Comparison of ENCODE assay signal across 8 mouse cellular contexts in genomic region chr2:25228431-25228889, GRCm38 (mm10). TPM values are rescaled to one million over a fixed set of nuclear protein-coding genes. Genes with fewer than 3 reads are reported as not detected.
DNase-seq lines count a peak whose midpoint lies in the region; ATAC-seq lines count a peak whose summit lies in the region.

No protein-coding gene starts in this region.

- peak; percentile 94 for DNase-seq in NIH3T3 (ENCODE audit: low read depth)
- peak; percentile 91 to 94 for DNase-seq in cerebellum, postnatal 10 days
- peak; percentile 80 for DNase-seq in frontal cortex, postnatal 10 days (ENCODE audit: low spot score in 2 of 2)
- peak; percentile 65 to 88 for DNase-seq in layer of hippocampus, postnatal 25 days (ENCODE audit: extremely low spot score in 1 of 2, low spot score in 1 of 2)
- DNase-seq in lung, postnatal 36 days, result peak; percentile 96
- DNase-seq in retina, postnatal 1 day, result peak; percentile 94
- DNase-seq in urinary bladder, adult 18-20 months (ENCODE audit: low spot score in 2 of 2), result peak; percentile 73 to 86

- peak overlapping the region; percentile 72 for H3K27ac ChIP-seq in hindbrain, embryonic 13.5 days

- no peaks in the 10 kb centered on the region for H3K36me3 ChIP-seq in hindbrain, embryonic 13.5 days

- no peaks in the 10 kb centered on the region for H3K9me3 ChIP-seq in hindbrain, embryonic 13.5 days

- H3K4me1 ChIP-seq in hindbrain, embryonic 13.5 days (replicated peaks), result peaks cover 20% of the 10 kb centered on the region

- peak overlapping the region; percentile 42 for H3K4me2 ChIP-seq in hindbrain, embryonic 13.5 days

- ATAC-seq in hindbrain, embryonic 13.5 days (ENCODE audit: low FRiP score), result no peak

- peak overlapping the region; percentile 53; the same call in 1 of the 2 replicates for H3K9ac ChIP-seq in hindbrain, embryonic 13.5 days

- under 1% methylated on average over 7 of the region's 7 CpGs for WGBS in hindbrain, embryonic 13.5 days

- peak overlapping the region; percentile 23 for H3K4me3 ChIP-seq in hindbrain, embryonic 13.5 days

- H3K27me3 ChIP-seq in hindbrain, embryonic 13.5 days, result peaks cover 17% of the 10 kb centered on the region; the same call in 1 of the 2 replicates

RNA-seq across cellular contexts. Expression of gene Tubb4b, which starts 4.0 kb away (rescaled TPM):
- polyA plus RNA-seq in hindbrain, embryonic 13.5 days (2015; fragmentation: Nextera tagmentation; extraction: Ambion mirVana), result 349 and 363 TPM in 2 replicates
- 100 to 1,000 TPM; 330 to 361 TPM for total RNA-seq in layer of hippocampus, postnatal 25 days (2021)

RNA-seq across cellular contexts. Expression of gene Slc34a3, which starts 5.7 kb away (rescaled TPM):
- polyA plus RNA-seq in hindbrain, embryonic 13.5 days (2015; fragmentation: Nextera tagmentation; extraction: Ambion mirVana), result not detected in 2 replicates
- not detected for total RNA-seq in layer of hippocampus, postnatal 25 days (2021)

RNA-seq across cellular contexts. Expression of gene Rnf224, which starts 8.1 kb away (rescaled TPM):
- polyA plus RNA-seq in hindbrain, embryonic 13.5 days (2015; fragmentation: Nextera tagmentation; extraction: Ambion mirVana), result not detected in 2 replicates
- not detected for total RNA-seq in layer of hippocampus, postnatal 25 days (2021)

RNA-seq across cellular contexts. Expression of gene Fam166a, which starts 9.9 kb away (rescaled TPM):
- polyA plus RNA-seq in hindbrain, embryonic 13.5 days (2015; fragmentation: Nextera tagmentation; extraction: Ambion mirVana), result 0.40 and 1.3 TPM in 2 replicates
- under 1 TPM in 1 of 2 experiments, not detected in 1; 0.59 TPM for total RNA-seq in layer of hippocampus, postnatal 25 days (2021)

RNA-seq across cellular contexts. Expression of gene Rnf208, which starts 13.6 kb away (rescaled TPM):
- 90.3 and 92.4 TPM in 2 replicates for polyA plus RNA-seq in hindbrain, embryonic 13.5 days (2015; fragmentation: Nextera tagmentation; extraction: Ambion mirVana)
- 100 to 1,000 TPM; 230 to 231 TPM for total RNA-seq in layer of hippocampus, postnatal 25 days (2021)
